10 mouse cellular contexts compared by ENCODE assay signal in genomic region chr16:18229622-18230021, GRCm38 (mm10). TPM values are rescaled to one million over a fixed set of nuclear protein-coding genes. Genes with fewer than 3 reads are reported as not detected.
DNase-seq lines count a peak whose midpoint lies in the region; ATAC-seq lines count a peak whose summit lies in the region.
"Had no signal": no experiment of that assay in that cellular context is flagged by ENCODE, and none has a peak within 500 bp of the region (broad histone marks: within the 10 kb centered on the region; RNA-seq: fewer than 3 reads in every experiment).

No protein-coding gene starts in this region.

- no peak overlapping the region for H3K27ac ChIP-seq in stomach, embryonic 15.5 days

- 0 out of 2 replicates have a peak overlapping the region, but pooled peaks have one; percentile 2 for H3K4me2 ChIP-seq in stomach, embryonic 15.5 days

- peaks cover 33% of the 10 kb centered on the region for H3K4me1 ChIP-seq in stomach, embryonic 15.5 days

- no peak overlapping the region for H3K9ac ChIP-seq in stomach, embryonic 15.5 days

- H3K9me3 ChIP-seq in stomach, embryonic 15.5 days, result no peaks in the 10 kb centered on the region

- no peak overlapping the region for H3K4me3 ChIP-seq in stomach, embryonic 15.5 days (replicated peaks)

- WGBS in stomach, embryonic 15.5 days, result 58% methylated on average over 11 of the region's 11 CpGs

- H3K27me3 ChIP-seq in stomach, embryonic 15.5 days (replicated peaks), result no peaks in the 10 kb centered on the region
- H3K27me3 ChIP-seq: Patski had no signal

- H3K36me3 ChIP-seq in stomach, embryonic 15.5 days, result peaks cover 15% of the 10 kb centered on the region

- peak; percentile 21; the same call in 1 of the 2 replicates for ATAC-seq in stomach, embryonic 15.5 days (ENCODE audit: insufficient read depth, low FRiP score, low read depth)
- ATAC-seq: Patski had no signal

- peak; percentile 40 for DNase-seq in kidney, postnatal 10 days
- DNase-seq in kidney, adult 8-10 months, result no peak
- peak; percentile 70 to 79 for DNase-seq in cerebellum, adult 18-20 months
- peak; percentile 89 to 95 for DNase-seq in frontal cortex, postnatal 36 days (ENCODE audit: low spot score in 2 of 2)
- DNase-seq in layer of hippocampus, adult 9-11 months, result peak; percentile 95
- no peak for DNase-seq in embryo, embryonic 9.5 days (ENCODE audit: extremely low spot score)
- DNase-seq in spleen, postnatal 10 days (ENCODE audit: low spot score in 2 of 2), result no peak

RNA-seq across cellular contexts. Expression of gene Zdhhc8, which starts 5.3 kb away (rescaled TPM):
- 15.2 and 15.7 TPM in 2 replicates for polyA plus RNA-seq in stomach, embryonic 15.5 days (2015; fragmentation: Nextera tagmentation; extraction: Ambion mirVana)

RNA-seq across cellular contexts. Expression of gene Ccdc188, which starts 11.9 kb away (rescaled TPM):
- not detected in 2 replicates for polyA plus RNA-seq in stomach, embryonic 15.5 days (2015; fragmentation: Nextera tagmentation; extraction: Ambion mirVana)
- polyA plus RNA-seq: Patski had no signal

RNA-seq across cellular contexts. Expression of gene Trmt2a, which starts 18.9 kb away (rescaled TPM):
- polyA plus RNA-seq in stomach, embryonic 15.5 days (2015; fragmentation: Nextera tagmentation; extraction: Ambion mirVana), result 93.7 and 111 TPM in 2 replicates

RNA-seq across cellular contexts. Expression of gene Ranbp1, which starts 18.9 kb away (rescaled TPM):
- 536 and 556 TPM in 2 replicates for polyA plus RNA-seq in stomach, embryonic 15.5 days (2015; fragmentation: Nextera tagmentation; extraction: Ambion mirVana)

RNA-seq across cellular contexts. Expression of gene Gm49776, which starts 28.5 kb away (rescaled TPM):
- polyA plus RNA-seq in stomach, embryonic 15.5 days (2015; fragmentation: Nextera tagmentation; extraction: Ambion mirVana), result 1.1 TPM in 2 replicates
- polyA plus RNA-seq: gonadal fat pad, adult 2 months had no signal

Comparison
In these comparisons a context has a peak if more than half of its experiments do, and no peak if none do; other contexts are left out.
1. DNase-seq: peak in kidney, postnatal 10 days (single experiment), cerebellum, adult 18-20 months (2 of 2), frontal cortex, postnatal 36 days (2 of 2) and layer of hippocampus, adult 9-11 months (single experiment); none in kidney, adult 8-10 months (0 of 2), embryo, embryonic 9.5 days (single experiment) and spleen, postnatal 10 days (0 of 2).